Mouse (Mus musculus) heart, embryonic 14.5 days (tissue): ENCODE measurements around the gene Galnt14. TPM values are rescaled to one million over a fixed set of nuclear protein-coding genes. Genes with fewer than 3 reads are reported as not detected.

Source experiments
- ATAC-seq: fragments of 200-750 bp; cut with Nextera tagmentation; 2 replicates; pipeline ENCODE4 v1.8.0; 2017; ENCODE audit warnings: low read depth, moderate TSS enrichment; ENCODE audit not compliant: insufficient number of reproducible peaks, insufficient read depth, low FRiP score
- H3K27ac ChIP-seq, 2 experiments: fragments of 200-500 bp in 1 of 2; fragments of 300-500 bp in 1 of 2; sonication (generic) in 1 of 2; replicated peaks in 1 of 2; 2 replicates each; pipeline ENCODE4 v1.5.1; 2012 to 2014; ENCODE audit warnings: low read depth in 2 of 2, low read length in 2 of 2, control low read depth in 1 of 2, mild to moderate bottlenecking in 1 of 2, mixed read lengths in 1 of 2; ENCODE audit not compliant: control insufficient read depth in 1 of 2, insufficient read depth in 1 of 2
- H3K27me3 ChIP-seq: fragments of 300-500 bp; sonication (generic); 2 replicates; pipeline ENCODE4 v1.6.1; 2014; ENCODE audit warnings: mild to moderate bottlenecking, low read length, control low read depth; ENCODE audit not compliant: control insufficient read depth, insufficient read depth
- H3K36me3 ChIP-seq: fragments of 300-500 bp; sonication (generic); 2 replicates; pipeline ENCODE4 v1.6.1; 2014; ENCODE audit warnings: mild to moderate bottlenecking, control low read depth, low read length, mixed read lengths; ENCODE audit not compliant: control insufficient read depth, insufficient read depth
- H3K4me1 ChIP-seq, 2 experiments: fragments of 200-500 bp in 1 of 2; fragments of 300-500 bp in 1 of 2; sonication (generic) in 1 of 2; 2 replicates each; pipeline ENCODE4 v1.6.1; 2012 to 2014; ENCODE audit warnings: low read length in 2 of 2, control low read depth in 1 of 2, mixed read lengths in 1 of 2; ENCODE audit not compliant: control insufficient read depth in 2 of 2, insufficient read depth in 2 of 2
- H3K4me2 ChIP-seq: fragments of 300-500 bp; sonication (generic); 2 replicates; pipeline ENCODE4 v1.6.1; 2014; ENCODE audit warnings: mild to moderate bottlenecking, low read length
- H3K4me3 ChIP-seq, 2 experiments: fragments of 200-500 bp in 1 of 2; fragments of 300-500 bp in 1 of 2; sonication (generic) in 1 of 2; 2 replicates each; pipeline ENCODE4 v1.5.1; 2012 to 2014; ENCODE audit warnings: low read length in 2 of 2, mild to moderate bottlenecking in 2 of 2, control low read depth in 1 of 2, low read depth in 1 of 2, moderate library complexity in 1 of 2; ENCODE audit not compliant: control insufficient read depth in 1 of 2, insufficient read depth in 1 of 2
- H3K9ac ChIP-seq: fragments of 300-500 bp; sonication (generic); 2 replicates; pipeline ENCODE4 v1.6.1; 2014; ENCODE audit warnings: mild to moderate bottlenecking, low read length
- H3K9me3 ChIP-seq: fragments of 300-500 bp; sonication (generic); 2 replicates; pipeline ENCODE4 v1.6.1; 2016; ENCODE audit warnings: low read length, control low read depth; ENCODE audit not compliant: control insufficient read depth
- WGBS: fragments of 180-500 bp; shearing (Covaris S2); extraction: QIAGEN DNeasy Blood & Tissue Kit; methylation state at CpG from one replicate; pipeline ENCODE4 v1.1.7; 2014; 5-methylcytosine and 5-hydroxymethylcytosine counted together
- polyA plus RNA-seq: library from polyadenylated mRNA; unstranded; fragments of >200 nt; fragmentation: Nextera tagmentation; extraction: Ambion mirVana; gene quantifications from 2 replicates; pipeline ENCODE4 v1.2.1, GENCODE M21; 2014

Gene Galnt14
- polyA plus RNA-seq, 1 experiment from 2014 or later = 0.82 TPM

GRCm38 (mm10) chr17:73561149-73561548 lies 149.1 kb downstream of the Galnt14 start:
- Histone ChIP-seq H3K9me3 (no peaks in the 10 kb centered on the region), H3K9ac (no peak overlapping the region), H3K27me3 (no peaks in the 10 kb centered on the region), H3K4me1 (peaks cover 0 to 5% of the 10 kb centered on the region in 2 experiments; a peak in 1 of 4 replicates), H3K4me2 (no peak overlapping the region), H3K4me3 (no peak overlapping the region), H3K27ac (no peak overlapping the region), H3K36me3 (no peaks in the 10 kb centered on the region)
- 47% methylated on average over 3 of the region's 3 CpGs for WGBS
- ATAC-seq = no peak

- peaks cover 0 to 5% of the 10 kb centered on the region in 2 experiments; a peak in 1 of 4 replicates for H3K4me1 ChIP-seq
- H3K9me3 ChIP-seq = no peaks in the 10 kb centered on the region
- H3K36me3 ChIP-seq = no peaks in the 10 kb centered on the region
- H3K4me3 ChIP-seq = no peak overlapping the region
- H3K27ac ChIP-seq = no peak overlapping the region
- ATAC-seq = no peak
- 55% methylated on average over 5 of the region's 5 CpGs for WGBS
- no peak overlapping the region for H3K4me2 ChIP-seq
- H3K27me3 ChIP-seq = no peaks in the 10 kb centered on the region
- H3K9ac ChIP-seq = no peak overlapping the region
These were observed 150.0 kb downstream of the Galnt14 start for GRCm38 (mm10) chr17:73560208-73560784.

GRCm38 (mm10) chr17:73559498-73559897 lies 150.8 kb downstream of the Galnt14 start:
- Histone ChIP-seq H3K27me3 (no peaks in the 10 kb centered on the region), H3K4me3 (no peak overlapping the region)
- WGBS = 59% methylated on average over 4 of the region's 4 CpGs

GRCm38 (mm10) chr17:73557101-73557500 lies 153.2 kb downstream of the Galnt14 start:
- no peak overlapping the region for H3K9ac ChIP-seq
- peaks cover 0 to 5% of the 10 kb centered on the region in 2 experiments; a peak in 1 of 4 replicates for H3K4me1 ChIP-seq
- no peak for ATAC-seq
- H3K4me2 ChIP-seq = no peak overlapping the region
- H3K27me3 ChIP-seq = no peaks in the 10 kb centered on the region
- H3K4me3 ChIP-seq = no peak overlapping the region
- no peaks in the 10 kb centered on the region for H3K9me3 ChIP-seq
- 38% methylated on average over 3 of the region's 3 CpGs for WGBS
- no peaks in the 10 kb centered on the region for H3K36me3 ChIP-seq
- no peak overlapping the region for H3K27ac ChIP-seq

More at GRCm38 (mm10) chr17:73559498-73559897, 150.8 kb downstream of the Galnt14 start:
- H3K4me2 ChIP-seq = no peak overlapping the region
- no peak overlapping the region for H3K27ac ChIP-seq
- no peaks in the 10 kb centered on the region for H3K36me3 ChIP-seq
- no peaks in the 10 kb centered on the region for H3K9me3 ChIP-seq
- ATAC-seq = no peak
- no peak overlapping the region for H3K9ac ChIP-seq
- peaks cover 0 to 5% of the 10 kb centered on the region in 2 experiments; a peak in 1 of 4 replicates for H3K4me1 ChIP-seq

- Histone ChIP-seq H3K36me3 (no peaks in the 10 kb centered on the region), H3K4me3 (no peak overlapping the region), H3K4me2 (no peak overlapping the region), H3K27me3 (no peaks in the 10 kb centered on the region), H3K27ac (no peak overlapping the region), H3K9ac (no peak overlapping the region), H3K4me1 (peaks cover 0 to 5% of the 10 kb centered on the region in 2 experiments; a peak in 1 of 4 replicates), H3K9me3 (no peaks in the 10 kb centered on the region)
- 84% methylated on average over 2 of the region's 2 CpGs for WGBS
- no peak for ATAC-seq
These were observed 153.8 kb downstream of the Galnt14 start for GRCm38 (mm10) chr17:73556436-73556835.

GRCm38 (mm10) chr17:73554668-73555067 lies 155.6 kb downstream of the Galnt14 start:
- H3K27ac ChIP-seq = no peak overlapping the region
- no peaks in the 10 kb centered on the region for H3K27me3 ChIP-seq
- H3K9me3 ChIP-seq = no peaks in the 10 kb centered on the region
- H3K4me1 ChIP-seq = peaks cover 0 to 5% of the 10 kb centered on the region in 2 experiments; a peak in 1 of 4 replicates
- WGBS = 77% methylated on average over 4 of the region's 4 CpGs
- no peaks in the 10 kb centered on the region for H3K36me3 ChIP-seq
- H3K4me2 ChIP-seq = no peak overlapping the region
- ATAC-seq = no peak
- H3K9ac ChIP-seq = no peak overlapping the region
- no peak overlapping the region for H3K4me3 ChIP-seq

- Histone ChIP-seq H3K36me3 (no peaks in the 10 kb centered on the region), H3K27me3 (no peaks in the 10 kb centered on the region), H3K9ac (no peak overlapping the region), H3K4me1 (no peaks in the 10 kb centered on the region), H3K4me2 (no peak overlapping the region), H3K4me3 (no peak overlapping the region), H3K27ac (no peak overlapping the region), H3K9me3 (no peaks in the 10 kb centered on the region)
- 79% methylated on average over 12 of the region's 12 CpGs for WGBS
- ATAC-seq = no peak
These were observed 161.3 kb downstream of the Galnt14 start for GRCm38 (mm10) chr17:73548783-73549566.
